Mouse (Mus musculus): ENCODE data around the gene Ptprm. TPM values are rescaled to one million over a fixed set of nuclear protein-coding genes. Genes with fewer than 3 reads are reported as not detected.

Gene Ptprm
- polyA plus RNA-seq, 1 experiment from 2014 or later, result 10.4 TPM

GRCm38 (mm10) chr17:66813346-66813745, 540.9 kb downstream of the Ptprm start:
- H3K27me3 ChIP-seq (ENCODE audit: control insufficient read depth, insufficient read depth, low read length), result no peaks in the 10 kb centered on the region
- no peak overlapping the region for H3K27ac ChIP-seq (replicated peaks; ENCODE audit: low read depth, low read length)
- H3K4me2 ChIP-seq (ENCODE audit: low read depth, severe bottlenecking), result no peak overlapping the region
- H3K9me3 ChIP-seq (ENCODE audit: control insufficient read depth, low read length), result no peaks in the 10 kb centered on the region
- ATAC-seq (ENCODE audit: insufficient number of reproducible peaks, low FRiP score, low TSS enrichment, low read depth) (no peak), DNase-seq (ENCODE audit: low spot score) (no peak)
- H3K36me3 ChIP-seq (ENCODE audit: control insufficient read depth, insufficient read depth, low read length), result no peaks in the 10 kb centered on the region
- H3K4me1 ChIP-seq (ENCODE audit: control insufficient read depth, insufficient read depth, low read length), result no peaks in the 10 kb centered on the region
- no peak overlapping the region for H3K9ac ChIP-seq (ENCODE audit: low read length)
- WGBS, result 85% methylated on average over 10 of the region's 10 CpGs
- H3K4me3 ChIP-seq (ENCODE audit: low read depth, low read length), result no peak overlapping the region

GRCm38 (mm10) chr17:66809786-66810185, 544.5 kb downstream of the Ptprm start:
- DNase-seq (ENCODE audit: low spot score) (no peak), ATAC-seq (ENCODE audit: insufficient number of reproducible peaks, low FRiP score, low TSS enrichment, low read depth) (no peak)
- Histone ChIP-seq H3K4me3 (ENCODE audit: low read depth, low read length) (no peak overlapping the region), H3K27me3 (ENCODE audit: control insufficient read depth, insufficient read depth, low read length) (no peaks in the 10 kb centered on the region), H3K9me3 (ENCODE audit: control insufficient read depth, low read length) (no peaks in the 10 kb centered on the region), H3K4me1 (ENCODE audit: control insufficient read depth, insufficient read depth, low read length) (no peaks in the 10 kb centered on the region), H3K36me3 (ENCODE audit: control insufficient read depth, insufficient read depth, low read length) (no peaks in the 10 kb centered on the region), H3K27ac (replicated peaks; ENCODE audit: low read depth, low read length) (no peak overlapping the region), H3K4me2 (ENCODE audit: low read depth, severe bottlenecking) (no peak overlapping the region), H3K9ac (ENCODE audit: low read length) (no peak overlapping the region)
- WGBS, result 84% methylated on average over 5 of the region's 5 CpGs

GRCm38 (mm10) chr17:66808186-66808585, 546.1 kb downstream of the Ptprm start:
- no peak for ATAC-seq (ENCODE audit: insufficient number of reproducible peaks, low FRiP score, low TSS enrichment, low read depth)
- Histone ChIP-seq H3K36me3 (ENCODE audit: control insufficient read depth, insufficient read depth, low read length) (no peaks in the 10 kb centered on the region), H3K9ac (ENCODE audit: low read length) (no peak overlapping the region), H3K4me3 (ENCODE audit: low read depth, low read length) (no peak overlapping the region), H3K27me3 (ENCODE audit: control insufficient read depth, insufficient read depth, low read length) (no peaks in the 10 kb centered on the region), H3K4me2 (ENCODE audit: low read depth, severe bottlenecking) (no peak overlapping the region), H3K4me1 (ENCODE audit: control insufficient read depth, insufficient read depth, low read length) (no peaks in the 10 kb centered on the region), H3K27ac (replicated peaks; ENCODE audit: low read depth, low read length) (no peak overlapping the region), H3K9me3 (ENCODE audit: control insufficient read depth, low read length) (no peaks in the 10 kb centered on the region)
- 88% methylated on average over 8 of the region's 8 CpGs for WGBS
- no peak for DNase-seq (ENCODE audit: low spot score)

GRCm38 (mm10) chr17:66801831-66802687, 552.2 kb downstream of the Ptprm start:
- Histone ChIP-seq H3K4me1 (ENCODE audit: control insufficient read depth, insufficient read depth, low read length) (no peaks in the 10 kb centered on the region), H3K4me2 (ENCODE audit: low read depth, severe bottlenecking) (no peak overlapping the region), H3K27me3 (ENCODE audit: control insufficient read depth, insufficient read depth, low read length) (0 out of 2 replicates have a peak, but pooled peaks cover 2% of the 10 kb centered on the region), H3K4me3 (ENCODE audit: low read depth, low read length) (no peak overlapping the region), H3K9me3 (ENCODE audit: control insufficient read depth, low read length) (no peaks in the 10 kb centered on the region), H3K36me3 (ENCODE audit: control insufficient read depth, insufficient read depth, low read length) (no peaks in the 10 kb centered on the region), H3K9ac (ENCODE audit: low read length) (no peak overlapping the region), H3K27ac (replicated peaks; ENCODE audit: low read depth, low read length) (no peak overlapping the region)
- WGBS, result 44% methylated on average over 10 of the region's 10 CpGs
- ATAC-seq (ENCODE audit: insufficient number of reproducible peaks, low FRiP score, low TSS enrichment, low read depth) (no peak), DNase-seq (ENCODE audit: low spot score) (no peak)

GRCm38 (mm10) chr17:66800231-66800630, 554.0 kb downstream of the Ptprm start:
- DNase-seq (ENCODE audit: low spot score), result no peak
- Histone ChIP-seq H3K9ac (ENCODE audit: low read length) (no peak overlapping the region), H3K36me3 (ENCODE audit: control insufficient read depth, insufficient read depth, low read length) (no peaks in the 10 kb centered on the region), H3K4me2 (ENCODE audit: low read depth, severe bottlenecking) (no peak overlapping the region), H3K27me3 (ENCODE audit: control insufficient read depth, insufficient read depth, low read length) (0 out of 2 replicates have a peak, but pooled peaks cover 2% of the 10 kb centered on the region), H3K9me3 (ENCODE audit: control insufficient read depth, low read length) (no peaks in the 10 kb centered on the region), H3K4me3 (ENCODE audit: low read depth, low read length) (no peak overlapping the region), H3K27ac (replicated peaks; ENCODE audit: low read depth, low read length) (no peak overlapping the region), H3K4me1 (ENCODE audit: control insufficient read depth, insufficient read depth, low read length) (no peaks in the 10 kb centered on the region)
- WGBS, result 90% methylated on average over 6 of the region's 6 CpGs
- no peak for ATAC-seq (ENCODE audit: insufficient number of reproducible peaks, low FRiP score, low TSS enrichment, low read depth)

GRCm38 (mm10) chr17:66786166-66786565, 568.1 kb downstream of the Ptprm start:
- H3K4me1 ChIP-seq (ENCODE audit: control insufficient read depth, insufficient read depth, low read length), result peaks cover 10% of the 10 kb centered on the region
- H3K27ac ChIP-seq (replicated peaks; ENCODE audit: low read depth, low read length), result no peak overlapping the region
- H3K4me3 ChIP-seq (ENCODE audit: low read depth, low read length), result no peak overlapping the region
- ATAC-seq (ENCODE audit: insufficient number of reproducible peaks, low FRiP score, low TSS enrichment, low read depth) (no peak), DNase-seq (ENCODE audit: low spot score) (peak; percentile 47)
- 7% methylated on average over 12 of the region's 12 CpGs for WGBS
- no peaks in the 10 kb centered on the region for H3K9me3 ChIP-seq (ENCODE audit: control insufficient read depth, low read length)
- no peaks in the 10 kb centered on the region for H3K27me3 ChIP-seq (ENCODE audit: control insufficient read depth, insufficient read depth, low read length)
- no peak overlapping the region for H3K4me2 ChIP-seq (ENCODE audit: low read depth, severe bottlenecking)
- H3K36me3 ChIP-seq (ENCODE audit: control insufficient read depth, insufficient read depth, low read length), result no peaks in the 10 kb centered on the region
- H3K9ac ChIP-seq (ENCODE audit: low read length), result no peak overlapping the region

- Histone ChIP-seq H3K4me2 (ENCODE audit: low read depth, severe bottlenecking) (no peak overlapping the region), H3K36me3 (ENCODE audit: control insufficient read depth, insufficient read depth, low read length) (no peaks in the 10 kb centered on the region), H3K4me3 (ENCODE audit: low read depth, low read length) (no peak overlapping the region), H3K4me1 (ENCODE audit: control insufficient read depth, insufficient read depth, low read length) (peaks cover 10% of the 10 kb centered on the region), H3K27ac (replicated peaks; ENCODE audit: low read depth, low read length) (no peak overlapping the region), H3K27me3 (ENCODE audit: control insufficient read depth, insufficient read depth, low read length) (no peaks in the 10 kb centered on the region), H3K9me3 (ENCODE audit: control insufficient read depth, low read length) (no peaks in the 10 kb centered on the region), H3K9ac (ENCODE audit: low read length) (no peak overlapping the region)
- ATAC-seq (ENCODE audit: insufficient number of reproducible peaks, low FRiP score, low TSS enrichment, low read depth), result no peak
- 73% methylated on average over 11 of the region's 11 CpGs for WGBS
- DNase-seq (ENCODE audit: low spot score), result no peak
Observed at GRCm38 (mm10) chr17:66785586-66785985, 568.7 kb downstream of the Ptprm start.

GRCm38 (mm10) chr17:66783601-66784000, 570.7 kb downstream of the Ptprm start:
- 92% methylated on average over 4 of the region's 4 CpGs for WGBS
- peaks cover 13% of the 10 kb centered on the region for H3K4me1 ChIP-seq (ENCODE audit: control insufficient read depth, insufficient read depth, low read length)
- no peak overlapping the region for H3K9ac ChIP-seq (ENCODE audit: low read length)
- H3K4me3 ChIP-seq (ENCODE audit: low read depth, low read length), result no peak overlapping the region
- H3K4me2 ChIP-seq (ENCODE audit: low read depth, severe bottlenecking), result no peak overlapping the region
- no peak for ATAC-seq (ENCODE audit: insufficient number of reproducible peaks, low FRiP score, low TSS enrichment, low read depth)
- H3K36me3 ChIP-seq (ENCODE audit: control insufficient read depth, insufficient read depth, low read length), result no peaks in the 10 kb centered on the region
- no peaks in the 10 kb centered on the region for H3K27me3 ChIP-seq (ENCODE audit: control insufficient read depth, insufficient read depth, low read length)
- H3K9me3 ChIP-seq (ENCODE audit: control insufficient read depth, low read length), result no peaks in the 10 kb centered on the region
- no peak overlapping the region for H3K27ac ChIP-seq (replicated peaks; ENCODE audit: low read depth, low read length)
- no peak for DNase-seq (ENCODE audit: low spot score)

Measured in limb, embryonic 11.5 days (tissue).